Mouse (Mus musculus) kidney, embryonic 16.5 days (tissue): Measurements from ENCODE around the gene Lrrc20. TPM values are rescaled to one million over a fixed set of nuclear protein-coding genes. Genes with fewer than 3 reads are reported as not detected.
A peak's percentile ranks its signal among the peaks of the same experiment; 100 is the strongest.

Experiments
- ATAC-seq: fragments of 200-750 bp; cut with Nextera tagmentation; 2 replicates; pipeline ENCODE4 v1.8.0; 2017; ENCODE audit warnings: moderate TSS enrichment; ENCODE audit not compliant: low FRiP score, low TSS enrichment
- H3K27ac ChIP-seq: fragments of 300-500 bp; sonication (generic); 2 replicates; pipeline ENCODE4 v1.5.1; 2014; ENCODE audit warnings: low read length
- H3K27me3 ChIP-seq: fragments of 300-500 bp; sonication (generic); 2 replicates; pipeline ENCODE4 v1.6.1; 2014; ENCODE audit warnings: low read length, control low read depth, mixed read lengths; ENCODE audit not compliant: insufficient read depth
- H3K36me3 ChIP-seq: fragments of 300-500 bp; sonication (generic); 2 replicates; pipeline ENCODE4 v1.6.1; 2014; ENCODE audit warnings: low read length, control low read depth, mixed read lengths; ENCODE audit not compliant: insufficient read depth
- H3K4me1 ChIP-seq: fragments of 300-500 bp; sonication (generic); 2 replicates; pipeline ENCODE4 v1.6.1; 2014; ENCODE audit warnings: low read length, control low read depth, mixed read lengths; ENCODE audit not compliant: insufficient read depth
- H3K4me2 ChIP-seq: fragments of 300-500 bp; sonication (generic); replicated peaks from 2 replicates; pipeline ENCODE4 v1.6.1; 2014; ENCODE audit warnings: low read depth, low read length
- H3K4me3 ChIP-seq: fragments of 300-500 bp; sonication (generic); 2 replicates; pipeline ENCODE4 v1.5.1; 2014; ENCODE audit warnings: mild to moderate bottlenecking, low read length
- H3K9ac ChIP-seq: fragments of 300-500 bp; sonication (generic); replicated peaks from 2 replicates; pipeline ENCODE4 v1.6.1; 2014; ENCODE audit warnings: low read length
- H3K9me3 ChIP-seq: fragments of 300-500 bp; sonication (generic); 2 replicates; pipeline ENCODE4 v1.6.1; 2016; ENCODE audit warnings: low read length, control low read depth
- WGBS: fragments of 180-500 bp; shearing (Covaris S2); extraction: QIAGEN DNeasy Blood & Tissue Kit; methylation state at CpG from one replicate; pipeline ENCODE4 v1.1.7; 2014; 5-methylcytosine and 5-hydroxymethylcytosine counted together
- polyA plus RNA-seq: library from polyadenylated mRNA; unstranded; fragments of >200 nt; fragmentation: Nextera tagmentation; extraction: Ambion mirVana; gene quantifications from 2 replicates; pipeline ENCODE4 v1.2.1, GENCODE M21; 2015

Gene Lrrc20
- polyA plus RNA-seq, 1 experiment from 2014 or later = 8.4 TPM

DNA sequence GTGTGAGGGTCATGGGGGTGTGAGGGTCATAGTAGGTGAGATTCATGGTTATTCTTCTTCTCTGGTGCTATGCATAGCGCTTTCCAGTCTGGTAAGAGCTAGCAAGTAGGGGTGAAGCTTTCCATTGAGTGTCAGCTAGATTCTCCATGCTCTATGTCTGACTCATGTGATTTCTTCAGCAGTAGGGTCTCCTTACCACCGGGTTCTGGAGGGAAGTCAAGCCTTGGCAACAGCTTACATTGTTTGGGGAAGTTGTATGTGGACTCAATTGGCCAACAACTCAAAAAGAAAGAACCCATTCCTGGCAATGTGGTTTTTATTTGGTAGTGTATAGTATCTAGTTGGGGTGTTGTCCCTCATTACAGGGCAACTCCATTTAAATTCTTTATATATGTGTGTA is 28.5 kb downstream of the Lrrc20 start:
- Histone ChIP-seq H3K4me2 (no peak overlapping the region), H3K4me3 (no peak overlapping the region), H3K9me3 (no peaks in the 10 kb centered on the region), H3K4me1 (0 out of 2 replicates have a peak, but pooled peaks cover 3% of the 10 kb centered on the region), H3K27ac (no peak overlapping the region), H3K9ac (no peak overlapping the region), H3K36me3 (no peaks in the 10 kb centered on the region), H3K27me3 (no peaks in the 10 kb centered on the region)
- WGBS = 95% methylated on average over 2 of the region's 2 CpGs
- ATAC-seq = no peak

DNA sequence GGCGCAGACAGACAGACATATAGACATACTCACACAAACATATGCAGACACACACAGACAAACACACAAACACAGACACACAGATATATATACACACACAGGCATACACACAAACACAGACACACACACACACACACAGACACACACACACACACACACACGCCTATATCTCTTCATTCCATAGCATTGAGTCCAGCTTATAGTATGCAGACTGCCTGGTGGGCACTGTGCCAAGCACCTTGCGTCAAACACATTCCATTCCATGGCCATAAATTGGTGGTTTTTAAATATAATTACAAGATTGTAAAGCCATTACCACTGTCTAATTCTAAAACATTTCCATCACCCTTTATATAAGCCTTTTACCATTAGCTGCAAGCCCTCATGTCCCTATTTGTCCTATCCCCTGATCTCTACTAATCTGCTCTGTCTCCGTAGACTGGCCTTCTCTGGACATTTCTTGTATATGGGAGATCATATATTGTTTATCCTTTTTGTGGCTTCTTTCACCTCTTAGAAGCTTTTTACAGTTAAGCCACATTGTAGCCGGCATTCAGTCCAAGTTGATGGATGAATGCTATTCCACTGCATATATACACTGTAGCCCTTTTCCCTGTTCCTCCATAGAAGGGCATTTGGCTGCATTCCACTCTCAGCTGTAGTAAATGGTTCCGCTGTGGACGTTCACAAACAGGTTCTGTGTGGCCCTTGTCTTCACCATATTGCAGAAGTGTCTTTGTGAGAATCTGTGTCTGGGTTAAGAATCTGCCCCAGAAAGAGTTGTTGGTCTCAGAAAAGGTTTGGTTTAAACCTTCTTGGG is 31.0 kb downstream of the Lrrc20 start:
- Histone ChIP-seq H3K4me2 (no peak overlapping the region), H3K4me1 (no peaks in the 10 kb centered on the region), H3K9me3 (no peaks in the 10 kb centered on the region), H3K36me3 (no peaks in the 10 kb centered on the region), H3K4me3 (no peak overlapping the region), H3K27ac (no peak overlapping the region), H3K9ac (no peak overlapping the region), H3K27me3 (no peaks in the 10 kb centered on the region)
- WGBS = 81% methylated on average over 7 of the region's 7 CpGs
- no peak for ATAC-seq

DNA sequence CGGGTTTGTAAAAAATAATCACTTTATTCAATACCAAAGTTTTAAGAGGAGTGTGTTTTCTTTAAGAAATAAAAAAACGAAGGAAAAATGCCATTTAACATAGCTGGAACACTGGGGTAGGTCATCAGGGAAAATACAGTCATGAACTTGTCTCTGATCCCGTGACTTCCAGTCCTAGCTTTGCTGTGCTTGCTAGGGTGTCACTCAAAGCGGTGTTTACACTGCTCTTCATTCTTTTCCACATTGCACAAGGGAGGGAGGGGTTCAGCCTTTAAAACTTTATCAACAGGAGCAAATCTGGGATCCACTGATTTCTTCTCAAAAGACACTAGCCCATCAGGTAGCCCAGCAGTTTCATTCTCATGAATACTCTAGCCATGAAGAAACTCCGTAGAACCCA is 34.3 kb downstream of the Lrrc20 start:
- Histone ChIP-seq H3K4me3 (no peak overlapping the region), H3K4me2 (no peak overlapping the region), H3K27me3 (no peaks in the 10 kb centered on the region), H3K36me3 (no peaks in the 10 kb centered on the region), H3K4me1 (no peaks in the 10 kb centered on the region), H3K9me3 (no peaks in the 10 kb centered on the region), H3K9ac (no peak overlapping the region), H3K27ac (no peak overlapping the region)
- 81% methylated on average over 5 of the region's 5 CpGs for WGBS
- ATAC-seq = no peak

- no peaks in the 10 kb centered on the region for H3K36me3 ChIP-seq
- no peak overlapping the region for H3K4me3 ChIP-seq
- H3K9ac ChIP-seq = no peak overlapping the region
- ATAC-seq = peak; percentile 57
- H3K27ac ChIP-seq = no peak overlapping the region
- 16% methylated on average over 7 of the region's 7 CpGs for WGBS
- no peaks in the 10 kb centered on the region for H3K4me1 ChIP-seq
- H3K9me3 ChIP-seq = no peaks in the 10 kb centered on the region
- no peaks in the 10 kb centered on the region for H3K27me3 ChIP-seq
- no peak overlapping the region for H3K4me2 ChIP-seq
These were observed 35.2 kb downstream of the Lrrc20 start for GRCm38 (mm10) chr10:61510809-61511208.

DNA sequence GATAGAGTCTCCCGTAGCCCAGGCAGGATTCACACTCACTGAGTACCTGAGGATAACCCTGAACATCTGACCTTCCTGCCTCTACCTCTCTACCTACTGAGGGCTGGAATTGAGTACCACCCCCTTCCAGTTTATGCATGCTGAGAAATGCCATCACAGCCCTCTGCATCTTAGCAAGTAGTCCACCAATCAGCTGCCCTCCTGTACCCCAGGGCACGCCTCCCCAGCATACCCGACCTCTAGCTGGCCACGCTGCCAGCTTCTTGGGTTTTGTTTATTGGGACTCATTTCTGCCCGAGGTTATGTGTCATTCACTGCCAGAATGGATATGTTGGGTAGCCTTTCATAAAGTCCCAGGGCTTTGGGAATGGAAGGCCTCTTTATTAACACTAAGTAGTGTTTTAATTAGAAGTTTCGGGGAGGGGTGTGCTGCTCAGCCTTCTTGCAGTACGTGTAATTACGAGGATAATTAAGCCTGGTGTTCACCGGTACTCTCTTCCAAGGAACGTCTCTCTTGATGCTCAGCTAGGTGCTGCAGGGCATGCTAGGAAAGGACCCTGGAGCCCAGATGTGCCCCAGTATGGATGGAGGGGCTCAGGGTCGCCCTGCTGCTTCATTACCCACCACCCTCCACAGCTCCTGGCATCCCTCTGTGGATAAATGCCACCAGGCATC is 36.8 kb downstream of the Lrrc20 start:
- no peak overlapping the region for H3K27ac ChIP-seq

DNA sequence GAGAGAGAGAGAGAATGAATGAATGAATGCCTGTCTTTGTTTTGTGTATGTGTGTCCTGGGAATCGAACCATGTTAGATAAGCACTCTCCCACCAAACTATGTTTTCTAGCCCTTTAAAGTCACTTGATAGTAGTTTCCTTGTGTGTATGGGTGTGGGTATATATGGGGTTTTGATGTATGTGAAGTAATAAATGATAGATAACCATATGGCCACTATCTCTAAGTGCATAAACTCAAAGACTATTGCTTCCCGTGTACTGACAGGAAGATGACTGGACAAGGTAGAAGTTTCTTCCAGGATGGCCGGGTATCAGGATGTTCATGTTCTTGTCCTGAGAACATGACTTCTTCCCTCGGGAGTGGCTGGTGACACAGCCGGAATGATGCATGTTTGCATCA is 41.3 kb downstream of the Lrrc20 start:
- no peak overlapping the region for H3K9ac ChIP-seq
- H3K27me3 ChIP-seq = no peaks in the 10 kb centered on the region
- H3K36me3 ChIP-seq = no peaks in the 10 kb centered on the region
- peaks cover 11% of the 10 kb centered on the region for H3K4me1 ChIP-seq
- H3K27ac ChIP-seq = no peak overlapping the region
- no peak for ATAC-seq
- 77% methylated on average over 5 of the region's 5 CpGs for WGBS
- peaks cover 7% of the 10 kb centered on the region for H3K9me3 ChIP-seq
- H3K4me2 ChIP-seq = no peak overlapping the region
- no peak overlapping the region for H3K4me3 ChIP-seq

More for the DNA sequence above, 36.8 kb downstream of the Lrrc20 start:
- no peaks in the 10 kb centered on the region for H3K36me3 ChIP-seq
- H3K9me3 ChIP-seq = no peaks in the 10 kb centered on the region
- no peaks in the 10 kb centered on the region for H3K27me3 ChIP-seq
- peaks cover 2% of the 10 kb centered on the region for H3K4me1 ChIP-seq
- ATAC-seq = no peak
- no peak overlapping the region for H3K9ac ChIP-seq
- 55% methylated on average over 11 of the region's 11 CpGs for WGBS
- no peak overlapping the region for H3K4me2 ChIP-seq
- no peak overlapping the region for H3K4me3 ChIP-seq

- Histone ChIP-seq H3K4me2 (no peak overlapping the region), H3K9me3 (peaks cover 7% of the 10 kb centered on the region), H3K27me3 (no peaks in the 10 kb centered on the region), H3K27ac (no peak overlapping the region), H3K4me3 (no peak overlapping the region), H3K9ac (no peak overlapping the region), H3K36me3 (no peaks in the 10 kb centered on the region), H3K4me1 (peaks cover 11% of the 10 kb centered on the region)
- WGBS = 31% methylated on average over 12 of the region's 12 CpGs
- ATAC-seq = no peak; the same call in 1 of the 2 replicates
These were observed 41.9 kb downstream of the Lrrc20 start for GRCm38 (mm10) chr10:61517296-61518071.

DNA sequence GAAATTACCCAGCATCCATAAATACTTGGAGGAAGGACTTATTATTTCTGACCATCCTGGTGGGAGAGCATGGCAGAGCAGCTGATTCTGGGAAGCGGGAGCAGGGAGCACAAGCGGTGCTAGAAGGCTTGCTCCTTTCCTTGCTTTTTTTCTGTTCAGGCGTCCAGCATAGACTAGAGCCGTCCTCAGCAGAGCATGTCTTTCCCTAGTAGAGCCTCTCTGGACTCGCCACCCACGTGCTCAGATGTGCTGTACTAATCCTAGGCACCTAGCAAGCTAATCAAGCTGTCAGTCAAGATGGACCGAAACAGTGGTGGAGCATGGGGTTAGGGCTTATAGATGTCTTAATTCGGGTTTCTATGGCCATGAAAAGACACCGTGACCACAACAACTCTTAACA is 42.7 kb downstream of the Lrrc20 start:
- Histone ChIP-seq H3K27me3 (no peaks in the 10 kb centered on the region), H3K9ac (no peak overlapping the region), H3K4me2 (no peak overlapping the region), H3K4me1 (peaks cover 11% of the 10 kb centered on the region), H3K9me3 (peaks cover 7% of the 10 kb centered on the region), H3K36me3 (no peaks in the 10 kb centered on the region), H3K27ac (no peak overlapping the region), H3K4me3 (no peak overlapping the region)
- ATAC-seq = peak; percentile 42; the same call in 1 of the 2 replicates
- WGBS = 76% methylated on average over 9 of the region's 9 CpGs

GRCm38 (mm10) chr10:61519491-61519890 is 43.9 kb downstream of the Lrrc20 start:
- H3K9ac ChIP-seq = no peak overlapping the region
- no peak overlapping the region for H3K4me2 ChIP-seq
- H3K4me3 ChIP-seq = no peak overlapping the region
- no peak overlapping the region for H3K27ac ChIP-seq
- no peaks in the 10 kb centered on the region for H3K27me3 ChIP-seq
- ATAC-seq = no peak
- peaks cover 7% of the 10 kb centered on the region for H3K9me3 ChIP-seq
- WGBS = 44% methylated on average over 2 of the region's 2 CpGs
- peaks cover 11% of the 10 kb centered on the region for H3K4me1 ChIP-seq
- H3K36me3 ChIP-seq = no peaks in the 10 kb centered on the region
